Mouse (Mus musculus): Measurements from ENCODE around the gene C2cd4d.

- TF ChIP-seq GATA1 (IDR thresholded peaks at IDR 0.05; ENCODE audit: borderline replicate concordance, low read length) (no peak), FLI1 (IDR thresholded peaks at IDR 0.05; ENCODE audit: low read length) (no peak)
Measured at GRCm38 (mm10) chr3:94372038-94372437, 9.8 kb downstream of the C2cd4d start.
